Mouse (Mus musculus): Measurements from ENCODE around the gene Ephb2. TPM values are rescaled to one million over a fixed set of nuclear protein-coding genes. Genes with fewer than 3 reads are reported as not detected.

Gene Ephb2
- total RNA-seq, 2 experiments from 2014 or later = 55.1 to 57.0 TPM

DNA sequence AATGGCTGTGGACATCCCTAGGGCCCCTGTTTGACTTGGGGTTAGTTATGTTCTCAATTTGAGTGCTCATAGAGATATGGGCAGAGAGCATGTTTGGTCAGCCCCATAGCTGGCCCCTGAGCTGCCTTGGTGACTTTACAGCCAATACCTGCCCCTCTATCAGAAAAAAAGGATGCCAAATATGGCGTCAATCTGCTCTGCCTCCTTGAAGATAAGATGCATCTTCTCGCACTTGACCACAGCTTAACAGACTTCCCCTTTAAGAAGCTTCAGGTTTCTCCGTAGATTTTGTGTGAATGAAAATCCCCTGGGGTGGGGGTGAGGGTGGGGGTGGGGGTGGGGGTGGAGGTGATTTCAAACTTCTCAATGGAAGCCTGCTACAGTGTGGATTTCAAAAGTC is 177.9 kb downstream of the Ephb2 start:
- DNase-seq (ENCODE audit: low spot score in 2 of 2) = no peak

GRCm38 (mm10) chr4:136653692-136654234 is 182.0 kb downstream of the Ephb2 start:
- no peak for DNase-seq (ENCODE audit: low spot score in 2 of 2)

DNA sequence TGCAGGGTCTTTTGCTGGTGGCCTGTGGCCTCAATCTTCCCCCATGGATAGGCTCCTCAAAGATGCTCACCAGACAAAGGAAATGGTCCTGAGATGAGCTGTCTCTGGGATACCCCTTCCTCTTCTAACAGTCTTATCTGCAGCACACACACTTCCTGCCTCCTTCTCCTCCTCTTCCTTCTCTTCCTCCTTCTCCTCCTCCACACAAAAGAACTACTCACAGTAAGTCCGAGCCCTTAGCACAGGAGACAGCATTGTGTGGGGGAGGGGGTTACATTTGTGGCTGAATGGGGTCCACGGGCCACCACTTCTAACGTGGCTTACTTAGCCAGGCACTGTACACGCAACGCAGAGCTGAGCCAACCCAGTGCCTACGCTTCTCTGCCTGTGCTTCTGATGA is 182.8 kb downstream of the Ephb2 start:
- no peak for DNase-seq (ENCODE audit: low spot score in 2 of 2)

DNA sequence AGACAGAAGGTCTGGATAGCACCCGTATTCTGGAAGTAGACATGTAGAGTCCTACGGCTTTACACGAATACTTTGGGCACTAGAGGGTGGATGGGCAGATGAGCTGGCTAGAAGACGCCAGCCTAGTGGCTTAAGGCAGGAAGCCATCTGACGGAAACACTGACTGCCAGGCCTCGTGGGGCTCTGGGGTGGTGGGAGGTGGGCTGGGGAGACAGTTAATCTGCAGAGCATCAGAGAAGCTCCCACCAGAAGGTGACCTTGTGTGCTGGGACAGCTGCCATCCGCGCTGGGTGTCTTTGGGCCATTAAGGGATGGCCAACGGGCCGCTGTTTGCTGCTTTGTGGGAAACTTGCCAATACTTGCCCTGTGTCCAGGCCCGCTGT is 183.3 kb downstream of the Ephb2 start:
- DNase-seq (ENCODE audit: low spot score in 2 of 2) = peak in 1 of 2 experiments; percentile 48

GRCm38 (mm10) chr4:136651882-136652527 is 183.8 kb downstream of the Ephb2 start:
- DNase-seq (ENCODE audit: low spot score in 2 of 2) = peak; percentile 60 to 67

GRCm38 (mm10) chr4:136651357-136651811 is 184.4 kb downstream of the Ephb2 start:
- DNase-seq (ENCODE audit: low spot score in 2 of 2) = peak; percentile 69 to 74

DNA sequence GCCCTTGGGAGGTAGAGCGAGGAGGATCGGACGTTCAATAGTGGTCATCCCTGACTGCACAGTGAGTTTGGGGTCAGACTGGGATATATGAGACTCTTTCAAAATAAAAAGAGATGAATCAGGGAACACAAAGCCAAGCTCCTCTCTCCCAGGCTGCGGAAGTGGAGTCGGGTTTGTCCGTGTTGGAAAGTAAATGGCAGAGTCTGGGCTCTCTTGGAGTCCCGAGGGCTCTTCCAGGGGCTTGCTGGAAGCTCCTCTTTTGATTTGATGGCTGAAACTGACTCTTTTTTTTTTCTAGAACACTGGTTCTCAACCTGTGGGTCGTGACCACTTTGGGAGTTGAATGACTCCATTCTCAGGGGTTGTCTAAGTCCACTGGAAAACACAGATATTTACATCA is 185.5 kb downstream of the Ephb2 start:
- no peak for DNase-seq (ENCODE audit: low spot score in 2 of 2)

DNA sequence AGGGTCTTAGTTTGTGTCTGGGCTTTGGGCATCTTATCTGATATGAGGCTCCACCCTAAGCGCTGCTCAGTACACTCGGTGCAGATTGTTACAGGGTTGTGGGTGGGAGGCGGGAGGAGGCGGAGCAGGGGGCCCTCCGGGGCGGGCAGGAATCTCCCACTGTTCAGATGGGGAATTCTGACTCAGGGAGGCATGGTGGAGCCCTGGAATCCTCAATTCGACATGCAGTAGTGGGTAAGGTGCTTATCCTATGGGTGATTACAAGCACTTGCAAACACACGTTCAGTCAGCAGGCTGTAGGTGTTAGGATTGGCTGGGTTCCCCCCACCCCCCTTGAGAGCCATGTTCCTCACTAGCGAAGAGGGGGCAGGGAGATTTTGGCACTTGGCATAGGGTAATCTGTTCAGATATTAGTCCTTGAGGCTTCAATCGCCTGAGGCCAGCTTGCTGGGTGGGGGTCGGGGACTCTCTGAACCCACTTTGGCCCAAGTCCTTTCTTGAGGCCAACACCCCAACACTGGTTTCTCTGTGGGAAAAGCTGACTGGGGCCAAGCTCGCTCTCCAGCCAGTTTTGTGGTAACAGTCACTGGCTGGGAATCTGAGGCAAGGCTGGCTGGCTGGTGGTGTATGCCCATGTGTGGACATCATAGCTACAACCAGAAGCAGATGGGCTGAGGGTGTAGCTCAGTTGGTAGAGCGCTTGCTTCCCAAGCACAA is 186.2 kb downstream of the Ephb2 start:
- peak; percentile 49 to 68 for DNase-seq (ENCODE audit: low spot score in 2 of 2)

DNA sequence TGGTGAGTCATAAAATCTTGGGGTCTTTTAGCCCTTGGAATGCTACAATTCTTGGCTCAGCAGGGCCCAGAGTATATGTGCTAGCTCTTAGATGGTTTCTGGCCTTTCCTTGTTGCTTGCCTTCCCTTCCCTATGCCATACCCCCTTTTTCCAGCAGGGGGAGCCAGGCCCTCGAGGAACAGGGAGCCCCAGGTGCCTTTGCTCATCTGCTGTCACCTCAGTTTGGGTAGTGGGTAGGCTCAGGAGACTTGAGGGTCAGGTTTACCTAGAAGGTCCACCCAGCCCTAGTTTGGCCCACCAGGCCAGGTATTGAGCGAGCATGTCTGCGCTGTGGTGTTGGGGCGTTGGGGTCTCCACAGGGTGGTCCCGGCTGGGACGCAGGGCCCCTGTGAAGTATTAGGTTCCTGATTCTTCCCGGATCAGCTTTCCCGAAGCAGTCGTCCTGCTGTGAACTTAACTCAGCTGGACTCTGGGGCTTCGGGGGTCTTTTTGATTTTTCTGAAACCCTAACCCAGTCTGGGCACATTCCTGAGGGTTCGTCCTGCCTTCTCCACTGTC is 186.8 kb downstream of the Ephb2 start:
- peak; percentile 94 to 95 for DNase-seq (ENCODE audit: low spot score in 2 of 2)

DNA sequence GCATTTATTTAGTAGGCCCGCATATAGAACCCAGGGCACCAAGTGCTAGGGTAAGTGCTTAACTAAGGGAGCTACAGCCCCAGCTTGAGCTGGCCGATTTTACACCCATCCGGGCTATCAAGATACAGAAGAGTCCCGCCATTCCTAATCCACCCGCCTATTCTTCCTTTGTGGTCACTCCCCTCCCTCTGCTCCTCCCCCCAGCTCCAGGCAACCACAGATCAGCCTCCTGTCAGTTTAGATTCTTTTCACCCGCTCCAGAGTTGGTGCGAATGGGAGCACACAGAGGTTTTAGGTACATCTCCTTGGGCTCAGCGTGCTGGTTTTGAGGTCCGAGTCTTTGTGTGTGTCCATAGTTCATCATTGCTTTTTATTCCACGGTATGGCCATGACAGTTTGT is 196.9 kb downstream of the Ephb2 start:
- no peak for DNase-seq (ENCODE audit: low spot score in 2 of 2)

DNA sequence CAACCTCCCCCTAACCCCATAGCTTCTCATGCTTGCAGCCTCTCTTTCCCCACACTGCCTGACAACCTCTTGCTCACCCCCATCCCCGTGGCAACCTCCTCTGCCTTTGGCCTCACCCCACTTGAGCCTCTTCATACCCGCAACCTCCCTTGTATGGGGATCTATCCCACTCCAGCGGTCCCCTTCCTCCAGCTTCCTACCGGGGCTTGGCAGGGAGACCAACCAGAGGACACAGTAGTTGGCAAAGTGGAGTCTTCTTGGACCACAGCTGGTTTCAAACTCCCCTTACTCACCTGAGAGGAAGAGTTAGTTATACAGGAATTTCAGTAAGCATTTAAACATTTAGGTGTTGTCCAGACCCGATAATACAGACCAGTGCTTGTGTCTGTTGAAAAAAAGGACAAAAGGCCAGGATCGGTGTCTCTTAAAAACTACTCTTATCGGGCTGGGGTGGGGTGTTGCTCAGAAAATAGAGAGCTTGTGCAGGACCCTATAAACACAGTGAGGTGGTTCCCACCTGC is 197.5 kb downstream of the Ephb2 start:
- no peak for DNase-seq (ENCODE audit: low spot score in 2 of 2)

GRCm38 (mm10) chr4:136637563-136638229 is 198.1 kb downstream of the Ephb2 start:
- peak; percentile 75 to 78 for DNase-seq (ENCODE audit: low spot score in 2 of 2)

GRCm38 (mm10) chr4:136636983-136637562 is 198.7 kb downstream of the Ephb2 start:
- DNase-seq (ENCODE audit: low spot score in 2 of 2) = no peak

- DNase-seq (ENCODE audit: low spot score in 2 of 2) = no peak
Measured at GRCm38 (mm10) chr4:136636511-136636910, 199.3 kb downstream of the Ephb2 start.

GRCm38 (mm10) chr4:136635995-136636394 is 199.8 kb downstream of the Ephb2 start:
- DNase-seq (ENCODE audit: low spot score in 2 of 2) = no peak

DNA sequence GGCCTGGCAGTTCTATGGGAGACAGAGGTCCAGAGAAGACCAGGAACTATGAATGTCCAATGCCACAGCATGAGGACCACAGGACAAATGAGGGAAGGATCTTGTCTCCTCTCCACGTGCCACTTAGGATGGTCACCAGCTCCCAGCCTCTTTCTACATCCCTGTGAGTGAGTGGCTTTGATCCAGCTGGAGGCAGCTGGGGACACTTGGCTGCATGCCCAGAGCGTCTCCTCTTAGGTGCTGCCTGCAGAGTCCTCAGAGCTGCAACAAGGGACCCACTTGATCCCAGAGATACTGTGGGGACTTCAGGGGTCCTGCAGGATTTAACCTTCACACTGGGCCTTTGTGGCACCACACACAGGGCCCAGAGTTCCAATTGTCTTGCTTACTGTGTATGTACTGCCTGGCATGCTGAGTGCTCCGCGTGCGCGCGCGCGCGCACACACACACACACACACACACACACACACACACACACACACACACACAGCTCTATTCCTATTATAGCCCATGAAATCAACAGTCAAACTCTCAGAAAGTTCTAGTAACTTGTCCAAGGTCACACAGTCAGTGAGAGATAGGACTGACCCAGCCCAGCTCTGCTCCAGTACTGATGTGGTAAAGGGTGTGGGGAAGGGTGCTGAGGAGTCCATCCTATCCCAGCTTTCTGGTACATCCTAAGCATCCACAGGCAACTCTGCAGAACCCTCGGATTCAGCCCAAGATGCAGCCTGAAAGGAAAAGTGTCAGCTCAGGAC is 204.4 kb downstream of the Ephb2 start:
- DNase-seq (ENCODE audit: low spot score in 2 of 2) = peak; percentile 63 to 68

DNA sequence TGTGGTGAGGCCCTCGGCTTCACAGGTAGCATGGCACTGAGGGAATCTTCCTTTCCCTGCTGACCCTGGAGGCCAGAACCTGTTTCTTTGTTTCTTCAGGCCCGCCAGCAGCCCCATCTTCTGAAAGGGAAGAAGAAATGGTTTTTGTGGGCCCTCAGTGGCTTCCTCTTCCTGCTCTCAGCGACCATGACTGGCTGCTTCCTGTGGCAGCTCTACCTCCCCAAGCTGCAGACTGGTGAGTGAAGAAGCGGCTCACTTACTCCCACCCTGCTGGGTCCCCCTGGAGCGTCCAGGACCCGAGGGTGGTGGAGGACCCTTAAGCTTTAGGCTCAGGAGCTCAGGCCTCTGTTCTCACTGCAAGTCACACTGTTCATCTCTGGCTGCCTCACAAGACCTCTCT is 209.2 kb downstream of the Ephb2 start:
- DNase-seq (ENCODE audit: low spot score in 2 of 2) = no peak

DNA sequence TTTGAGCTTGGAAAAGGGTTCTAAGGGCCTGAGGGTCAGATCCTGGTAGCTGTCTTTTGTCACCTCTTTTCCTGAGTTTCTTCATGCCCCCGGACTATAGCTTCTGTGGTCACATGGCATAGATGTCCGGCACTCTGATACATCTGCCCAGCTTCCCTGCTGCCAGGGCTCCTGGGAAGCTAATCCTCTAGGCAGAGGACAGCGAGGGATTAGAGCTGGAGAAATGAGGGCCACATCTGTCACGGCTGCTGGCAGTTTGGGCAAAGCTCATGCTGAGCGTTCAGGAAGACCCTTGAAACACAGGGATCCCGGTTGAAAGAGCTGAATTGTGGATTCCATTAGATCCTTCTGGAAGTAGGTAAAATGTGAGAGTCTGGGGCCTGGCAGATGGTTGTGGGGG is 213.4 kb downstream of the Ephb2 start, which contains the start of gene Lactbl1:
Lactbl1 (plus strand) TSS at position 234 of the 400 bp plus-strand sequence.
- DNase-seq (ENCODE audit: low spot score in 2 of 2) = no peak

GRCm38 (mm10) chr4:136621956-136622355 is 213.8 kb downstream of the Ephb2 start:
- DNase-seq (ENCODE audit: low spot score in 2 of 2) = no peak

DNA sequence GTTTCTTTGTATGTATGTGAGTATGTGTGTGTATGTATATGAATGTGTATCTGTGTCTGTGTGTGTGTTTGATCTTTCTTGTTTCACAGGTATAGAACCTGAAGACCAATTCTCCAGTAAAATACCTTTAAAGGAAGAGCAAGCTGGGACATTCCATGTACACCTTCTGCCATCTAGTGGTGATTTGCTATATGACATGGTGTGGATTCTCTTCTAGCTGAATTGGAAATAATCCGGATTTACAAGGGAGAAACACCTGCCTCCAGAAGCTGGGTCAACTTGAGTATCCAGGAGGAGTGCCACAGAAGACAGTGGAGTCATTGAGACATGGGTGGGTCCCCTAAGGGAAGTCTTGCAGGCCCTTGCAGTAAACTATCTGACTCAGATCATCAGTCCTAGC is 214.5 kb downstream of the Ephb2 start:
- DNase-seq (ENCODE audit: low spot score in 2 of 2) = peak; percentile 46 to 56
